Mouse (Mus musculus): ENCODE data around the gene Spag7. TPM values are rescaled to one million over a fixed set of nuclear protein-coding genes. Genes with fewer than 3 reads are reported as not detected.

Spag7 gene
- total RNA-seq, 4 experiments from 2014 or later = 77.0 to 99.5 (median 81.7) TPM

- DNase-seq (ENCODE audit: low spot score in 2 of 2) = no peak
Measured at GRCm38 (mm10) chr11:70681170-70681569, 12.0 kb upstream of the Spag7 start.

GRCm38 (mm10) chr11:70679894-70680293 is 10.7 kb upstream of the Spag7 start:
- DNase-seq (ENCODE audit: low spot score in 2 of 2) = no peak

GRCm38 (mm10) chr11:70679361-70679760 is 10.1 kb upstream of the Spag7 start:
- no peak for DNase-seq (ENCODE audit: low spot score in 2 of 2)

- DNase-seq (ENCODE audit: low spot score in 2 of 2) = no peak
Measured at GRCm38 (mm10) chr11:70678576-70678975, 9.4 kb upstream of the Spag7 start.

- DNase-seq (ENCODE audit: low spot score in 2 of 2) = no peak
Measured at GRCm38 (mm10) chr11:70678092-70678491, 8.9 kb upstream of the Spag7 start.

- no peak for DNase-seq (ENCODE audit: low spot score in 2 of 2)
Measured at GRCm38 (mm10) chr11:70674501-70674900, 5.3 kb upstream of the Spag7 start.

GRCm38 (mm10) chr11:70674014-70674413 is 4.8 kb upstream of the Spag7 start:
- no peak for DNase-seq (ENCODE audit: low spot score in 2 of 2)

- DNase-seq (ENCODE audit: low spot score in 2 of 2) = no peak
Measured at GRCm38 (mm10) chr11:70671333-70672047, 2.3 kb upstream of the Spag7 start.

- no peak for DNase-seq (ENCODE audit: low spot score in 2 of 2)
Measured at GRCm38 (mm10) chr11:70670483-70670882, 1.3 kb upstream of the Spag7 start.

- peak; percentile 63 to 66 for DNase-seq (ENCODE audit: low spot score in 2 of 2)
Measured at GRCm38 (mm10) chr11:70669582-70670345, 548 bp upstream of the Spag7 start.

- peak; percentile 70 to 79 for DNase-seq (ENCODE audit: low spot score in 2 of 2)
Measured at GRCm38 (mm10) chr11:70668335-70668770, 863 bp downstream of the Spag7 start.

GRCm38 (mm10) chr11:70667271-70668150 is 1.7 kb downstream of the Spag7 start:
- DNase-seq (ENCODE audit: low spot score in 2 of 2) = no peak

GRCm38 (mm10) chr11:70666687-70667086 is 2.5 kb downstream of the Spag7 start:
- DNase-seq (ENCODE audit: low spot score in 2 of 2) = no peak

GRCm38 (mm10) chr11:70664741-70665140 is 4.5 kb downstream of the Spag7 start:
- no peak for DNase-seq (ENCODE audit: low spot score in 2 of 2)

- peak in 1 of 2 experiments; percentile 67 for DNase-seq (ENCODE audit: low spot score in 2 of 2)
Measured at GRCm38 (mm10) chr11:70663957-70664356, 5.3 kb downstream of the Spag7 start.

- DNase-seq (ENCODE audit: low spot score in 2 of 2) = no peak
Measured at GRCm38 (mm10) chr11:70663101-70663500, 6.1 kb downstream of the Spag7 start.

- DNase-seq (ENCODE audit: low spot score in 2 of 2) = no peak
Measured at GRCm38 (mm10) chr11:70660571-70660970, 8.6 kb downstream of the Spag7 start.

- no peak for DNase-seq (ENCODE audit: low spot score in 2 of 2)
Measured at GRCm38 (mm10) chr11:70658942-70659341, 10.3 kb downstream of the Spag7 start.

- DNase-seq (ENCODE audit: low spot score in 2 of 2) = no peak
Measured at GRCm38 (mm10) chr11:70658521-70658920, 10.7 kb downstream of the Spag7 start.

GRCm38 (mm10) chr11:70657991-70658390 is 11.2 kb downstream of the Spag7 start:
- no peak for DNase-seq (ENCODE audit: low spot score in 2 of 2)

GRCm38 (mm10) chr11:70657573-70657972 is 11.6 kb downstream of the Spag7 start:
- no peak for DNase-seq (ENCODE audit: low spot score in 2 of 2)

GRCm38 (mm10) chr11:70656964-70657363 is 12.3 kb downstream of the Spag7 start, which contains the start of gene Eno3:
Eno3 (plus strand) TSS chr11:70657202.
- DNase-seq (ENCODE audit: low spot score in 2 of 2) = peak in 1 of 2 experiments; percentile 80
